Mouse (Mus musculus): ENCODE measurements at regions not wholly inside any gene's neighbourhood (a gene's known extent, or its start where the extent isn't known, plus 50 kb on each side); places are given as distances from the start of the nearest gene placed in this dataset.

DNA sequence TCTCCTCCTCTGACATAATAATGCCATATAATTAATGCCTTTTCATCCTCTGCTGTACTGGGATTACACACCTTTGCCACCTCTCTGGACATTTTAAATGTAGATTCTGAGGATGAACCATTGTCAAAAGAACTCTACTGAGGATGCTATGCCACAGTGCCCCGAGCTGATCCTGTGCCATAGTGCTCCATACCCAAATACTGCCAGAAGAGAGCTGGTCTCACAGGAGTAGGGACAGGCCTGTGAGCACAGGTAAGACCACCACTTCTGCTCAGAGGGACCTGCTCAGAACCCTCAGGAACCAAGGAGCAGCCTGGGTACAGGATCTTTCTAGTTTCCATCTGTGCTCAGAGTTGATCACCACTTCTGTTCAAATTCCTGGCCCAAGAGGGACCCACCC lies 174.8 kb upstream of the Mettl25 start:
- no peak overlapping the region for H3K9ac ChIP-seq (ENCODE audit: low read depth, poor library complexity, severe bottlenecking)
- TF ChIP-seq POLR2A (IDR thresholded peaks at IDR 0.05; ENCODE audit: insufficient read depth, low read length) (no peak), CTCF (IDR thresholded peaks at IDR 0.05; ENCODE audit: low read depth, low read length) (no peak), EP300 (IDR thresholded peaks at IDR 0.05; ENCODE audit: insufficient read depth, low read depth, low read length) (no peak)
- H3K36me3 ChIP-seq (ENCODE audit: control insufficient read depth, insufficient read depth, low read length, poor library complexity, severe bottlenecking): no peaks in the 10 kb centered on the region
- no peak overlapping the region for H3K27ac ChIP-seq (ENCODE audit: insufficient read depth, low read length)
- H3K27me3 ChIP-seq (ENCODE audit: control insufficient read depth, insufficient read depth, low read length, poor library complexity, severe bottlenecking): no peaks in the 10 kb centered on the region
- H3K9me3 ChIP-seq (replicated peaks; ENCODE audit: control insufficient read depth, insufficient read depth, low read length, poor library complexity, severe bottlenecking): no peaks in the 10 kb centered on the region
- no peak overlapping the region for H3K4me3 ChIP-seq (ENCODE audit: low read depth, low read length)
- H3K4me1 ChIP-seq (ENCODE audit: control insufficient read depth, insufficient read depth, low read length): no peaks in the 10 kb centered on the region

DNA sequence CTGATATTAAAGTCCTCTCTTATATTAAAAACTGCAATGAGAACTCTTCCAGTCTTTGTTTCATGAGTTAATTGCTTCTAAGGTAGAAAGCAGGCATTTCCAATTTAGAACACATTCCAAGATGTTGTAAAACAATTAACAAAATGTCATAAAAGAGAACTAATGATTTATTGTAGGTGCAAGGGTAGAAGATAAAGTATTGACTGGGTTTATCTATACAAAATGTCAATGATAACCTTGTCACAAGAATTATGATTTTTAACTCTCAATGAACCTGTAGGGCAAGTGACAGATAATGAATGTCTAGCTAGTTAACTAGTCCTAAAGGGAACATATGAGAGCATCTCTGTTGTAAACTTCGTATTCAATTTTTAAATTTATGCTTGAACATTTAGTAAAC lies 174.3 kb upstream of the Mettl25 start:
- no peaks in the 10 kb centered on the region for H3K27me3 ChIP-seq (ENCODE audit: control insufficient read depth, insufficient read depth, low read length, poor library complexity, severe bottlenecking)
- H3K9me3 ChIP-seq (replicated peaks; ENCODE audit: control insufficient read depth, insufficient read depth, low read length, poor library complexity, severe bottlenecking): no peaks in the 10 kb centered on the region
- TF ChIP-seq CTCF (IDR thresholded peaks at IDR 0.05; ENCODE audit: low read depth, low read length): no peak
- TF ChIP-seq POLR2A (IDR thresholded peaks at IDR 0.05; ENCODE audit: insufficient read depth, low read length): no peak
- no peak for TF ChIP-seq EP300 (IDR thresholded peaks at IDR 0.05; ENCODE audit: insufficient read depth, low read depth, low read length)
- no peak overlapping the region for H3K9ac ChIP-seq (ENCODE audit: low read depth, poor library complexity, severe bottlenecking)
- H3K4me1 ChIP-seq (ENCODE audit: control insufficient read depth, insufficient read depth, low read length): no peaks in the 10 kb centered on the region
- no peaks in the 10 kb centered on the region for H3K36me3 ChIP-seq (ENCODE audit: control insufficient read depth, insufficient read depth, low read length, poor library complexity, severe bottlenecking)
- no peak overlapping the region for H3K27ac ChIP-seq (ENCODE audit: insufficient read depth, low read length)
- H3K4me3 ChIP-seq (ENCODE audit: low read depth, low read length): no peak overlapping the region

DNA sequence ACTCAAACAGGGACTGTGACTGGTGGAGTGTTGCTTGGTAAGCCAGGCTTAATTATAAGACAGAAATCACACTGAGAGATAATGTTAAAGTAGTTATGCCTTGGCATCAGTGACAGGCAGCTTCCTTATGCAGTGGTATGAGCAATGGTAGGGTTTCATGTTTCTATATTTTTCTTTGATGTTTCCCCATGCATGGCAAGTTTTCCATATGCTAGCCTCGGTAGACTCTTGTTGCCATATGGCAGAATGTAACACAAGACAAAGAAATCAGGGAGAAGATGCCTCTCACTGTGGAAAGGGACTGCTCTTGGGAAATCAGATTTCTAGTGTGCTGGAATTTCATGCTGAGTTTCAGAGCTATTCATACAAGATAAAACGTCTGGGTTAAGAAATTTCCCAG lies 169.0 kb upstream of the Mettl25 start:
- H3K27me3 ChIP-seq (ENCODE audit: control insufficient read depth, insufficient read depth, low read length, poor library complexity, severe bottlenecking): no peaks in the 10 kb centered on the region
- H3K9ac ChIP-seq (ENCODE audit: low read depth, poor library complexity, severe bottlenecking): no peak overlapping the region
- no peak overlapping the region for H3K4me3 ChIP-seq (ENCODE audit: low read depth, low read length)
- H3K27ac ChIP-seq (ENCODE audit: insufficient read depth, low read length): no peak overlapping the region
- no peaks in the 10 kb centered on the region for H3K36me3 ChIP-seq (ENCODE audit: control insufficient read depth, insufficient read depth, low read length, poor library complexity, severe bottlenecking)
- H3K4me1 ChIP-seq (ENCODE audit: control insufficient read depth, insufficient read depth, low read length): no peaks in the 10 kb centered on the region
- H3K9me3 ChIP-seq (replicated peaks; ENCODE audit: control insufficient read depth, insufficient read depth, low read length, poor library complexity, severe bottlenecking): peaks cover 10% of the 10 kb centered on the region
- TF ChIP-seq EP300 (IDR thresholded peaks at IDR 0.05; ENCODE audit: insufficient read depth, low read depth, low read length) (no peak), POLR2A (IDR thresholded peaks at IDR 0.05; ENCODE audit: insufficient read depth, low read length) (no peak), CTCF (IDR thresholded peaks at IDR 0.05; ENCODE audit: low read depth, low read length) (no peak)

DNA sequence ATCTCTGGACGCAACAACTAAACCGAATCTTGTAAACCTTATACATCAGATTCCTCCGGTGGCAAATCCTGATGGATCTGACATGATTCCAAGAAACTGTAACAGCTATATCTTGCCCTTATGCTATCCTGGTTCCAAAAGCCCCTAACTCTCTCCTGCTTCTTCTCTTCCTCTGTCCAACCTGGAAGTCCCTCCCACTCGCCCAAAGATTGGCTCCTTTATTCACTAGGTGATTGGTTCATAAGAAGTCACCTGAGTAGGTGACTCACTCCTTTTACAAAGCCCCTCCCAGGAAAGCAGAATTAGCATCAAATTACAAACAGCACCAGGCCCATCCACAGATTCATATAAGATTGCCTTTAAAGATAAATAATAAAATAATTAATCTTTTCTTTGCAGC lies 166.2 kb upstream of the Mettl25 start:
- Histone ChIP-seq H3K4me1 (ENCODE audit: control insufficient read depth, insufficient read depth, low read length) (no peaks in the 10 kb centered on the region), H3K9me3 (replicated peaks; ENCODE audit: control insufficient read depth, insufficient read depth, low read length, poor library complexity, severe bottlenecking) (peaks cover 10% of the 10 kb centered on the region), H3K9ac (ENCODE audit: low read depth, poor library complexity, severe bottlenecking) (no peak overlapping the region), H3K27me3 (ENCODE audit: control insufficient read depth, insufficient read depth, low read length, poor library complexity, severe bottlenecking) (no peaks in the 10 kb centered on the region), H3K36me3 (ENCODE audit: control insufficient read depth, insufficient read depth, low read length, poor library complexity, severe bottlenecking) (no peaks in the 10 kb centered on the region), H3K27ac (ENCODE audit: insufficient read depth, low read length) (peak overlapping the region; percentile 2; the same call in 1 of the 2 replicates), H3K4me3 (ENCODE audit: low read depth, low read length) (no peak overlapping the region)
- no peak for TF ChIP-seq CTCF (IDR thresholded peaks at IDR 0.05; ENCODE audit: low read depth, low read length)

DNA sequence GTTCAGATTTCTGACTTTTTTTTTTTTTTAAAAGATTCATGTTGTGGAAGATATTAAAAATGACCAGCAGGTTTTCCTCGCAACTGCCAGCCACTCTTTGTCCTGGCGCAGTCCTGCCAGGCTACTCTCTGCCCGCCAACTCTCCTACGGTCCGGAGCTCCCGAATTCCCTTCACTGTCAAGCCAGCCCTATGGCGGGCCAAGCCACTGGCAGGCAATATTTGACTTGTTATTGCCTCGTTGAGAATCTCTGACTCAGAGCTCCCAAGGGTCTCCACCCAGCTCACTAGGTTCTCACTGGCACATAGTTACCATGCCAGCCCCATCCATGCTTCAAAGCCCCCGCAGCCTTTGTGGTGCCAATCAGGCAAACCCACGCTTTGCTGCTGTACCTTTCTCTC lies 165.7 kb upstream of the Mettl25 start:
- Histone ChIP-seq H3K4me1 (ENCODE audit: control insufficient read depth, insufficient read depth, low read length) (no peaks in the 10 kb centered on the region), H3K9me3 (replicated peaks; ENCODE audit: control insufficient read depth, insufficient read depth, low read length, poor library complexity, severe bottlenecking) (peaks cover 10% of the 10 kb centered on the region), H3K4me3 (ENCODE audit: low read depth, low read length) (no peak overlapping the region), H3K27me3 (ENCODE audit: control insufficient read depth, insufficient read depth, low read length, poor library complexity, severe bottlenecking) (no peaks in the 10 kb centered on the region), H3K9ac (ENCODE audit: low read depth, poor library complexity, severe bottlenecking) (no peak overlapping the region), H3K36me3 (ENCODE audit: control insufficient read depth, insufficient read depth, low read length, poor library complexity, severe bottlenecking) (no peaks in the 10 kb centered on the region), H3K27ac (ENCODE audit: insufficient read depth, low read length) (peak overlapping the region; percentile 2; the same call in 1 of the 2 replicates)
- TF ChIP-seq CTCF (IDR thresholded peaks at IDR 0.05; ENCODE audit: low read depth, low read length): no peak
- no peak for TF ChIP-seq EP300 (IDR thresholded peaks at IDR 0.05; ENCODE audit: insufficient read depth, low read depth, low read length)
- TF ChIP-seq POLR2A (IDR thresholded peaks at IDR 0.05; ENCODE audit: insufficient read depth, low read length): no peak

DNA sequence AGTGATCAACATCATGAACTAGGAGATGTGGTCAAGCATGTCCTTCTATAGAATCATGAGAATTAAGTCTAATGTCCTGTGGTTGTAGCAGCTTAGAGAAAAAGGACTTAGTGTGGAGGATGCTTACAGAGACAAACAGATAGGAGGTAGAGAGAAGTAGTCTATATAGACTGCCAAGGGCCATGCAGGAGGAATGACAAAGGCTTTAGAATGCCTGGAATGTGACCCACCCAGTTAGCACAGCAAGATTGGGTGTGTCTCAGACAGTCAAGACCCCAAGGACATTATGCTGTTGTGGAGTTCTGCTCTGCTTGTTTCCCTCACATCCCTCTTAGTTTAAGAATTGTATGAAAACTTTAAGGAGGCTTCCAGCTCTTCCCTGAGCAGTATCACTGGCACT lies 164.9 kb upstream of the Mettl25 start:
- Histone ChIP-seq H3K27ac (ENCODE audit: insufficient read depth, low read length) (peak overlapping the region; percentile 86), H3K36me3 (ENCODE audit: control insufficient read depth, insufficient read depth, low read length, poor library complexity, severe bottlenecking) (no peaks in the 10 kb centered on the region), H3K9ac (ENCODE audit: low read depth, poor library complexity, severe bottlenecking) (no peak overlapping the region), H3K4me3 (ENCODE audit: low read depth, low read length) (no peak overlapping the region), H3K4me1 (ENCODE audit: control insufficient read depth, insufficient read depth, low read length) (no peaks in the 10 kb centered on the region), H3K9me3 (replicated peaks; ENCODE audit: control insufficient read depth, insufficient read depth, low read length, poor library complexity, severe bottlenecking) (peaks cover 10% of the 10 kb centered on the region), H3K27me3 (ENCODE audit: control insufficient read depth, insufficient read depth, low read length, poor library complexity, severe bottlenecking) (no peaks in the 10 kb centered on the region)
- TF ChIP-seq EP300 (IDR thresholded peaks at IDR 0.05; ENCODE audit: insufficient read depth, low read depth, low read length): 0 out of 2 replicates have a peak, but pooled peaks have one; percentile 51
- no peak for TF ChIP-seq POLR2A (IDR thresholded peaks at IDR 0.05; ENCODE audit: insufficient read depth, low read length)

All from ES-Bruce4 (cell line).